Mouse (Mus musculus) spleen, adult 2 months (tissue): ENCODE measurements around the gene Hes1.

Experiments used
- CTCF ChIP-seq: fragments of 200-500 bp; IDR thresholded peaks from 2 replicates; pipeline ENCODE4 v1.5.1; 2011; ENCODE audit warnings: mild to moderate bottlenecking, inconsistent platforms; ENCODE audit not compliant: insufficient read depth, insufficient read length, insufficient replicate concordance; ENCODE audit errors: extremely low read depth
- POLR2A ChIP-seq: fragments of 200-500 bp; IDR thresholded peaks from 2 replicates; pipeline ENCODE4 v1.6.1; 2011; ENCODE audit warnings: low read depth, low read length, inconsistent platforms

GRCm38 (mm10) chr16:30081980-30082379 lies 17.8 kb downstream of the Hes1 start:
- TF ChIP-seq CTCF (no peak), POLR2A (no peak)
